Mouse (Mus musculus) heart, embryonic 14.5 days (tissue): ENCODE measurements around the gene Ddx55. TPM values are rescaled to one million over a fixed set of nuclear protein-coding genes. Genes with fewer than 3 reads are reported as not detected.

Source experiments
- ATAC-seq: fragments of 200-750 bp; cut with Nextera tagmentation; 2 replicates; pipeline ENCODE4 v1.8.0; 2017; ENCODE audit warnings: low read depth, moderate TSS enrichment; ENCODE audit not compliant: insufficient number of reproducible peaks, insufficient read depth, low FRiP score
- H3K27ac ChIP-seq, 2 experiments: fragments of 200-500 bp in 1 of 2; fragments of 300-500 bp in 1 of 2; sonication (generic) in 1 of 2; replicated peaks in 1 of 2; 2 replicates each; pipeline ENCODE4 v1.5.1; 2012 to 2014; ENCODE audit warnings: low read depth in 2 of 2, low read length in 2 of 2, control low read depth in 1 of 2, mild to moderate bottlenecking in 1 of 2, mixed read lengths in 1 of 2; ENCODE audit not compliant: control insufficient read depth in 1 of 2, insufficient read depth in 1 of 2
- H3K27me3 ChIP-seq: fragments of 300-500 bp; sonication (generic); 2 replicates; pipeline ENCODE4 v1.6.1; 2014; ENCODE audit warnings: mild to moderate bottlenecking, low read length, control low read depth; ENCODE audit not compliant: control insufficient read depth, insufficient read depth
- H3K36me3 ChIP-seq: fragments of 300-500 bp; sonication (generic); 2 replicates; pipeline ENCODE4 v1.6.1; 2014; ENCODE audit warnings: mild to moderate bottlenecking, control low read depth, low read length, mixed read lengths; ENCODE audit not compliant: control insufficient read depth, insufficient read depth
- H3K4me1 ChIP-seq, 2 experiments: fragments of 200-500 bp in 1 of 2; fragments of 300-500 bp in 1 of 2; sonication (generic) in 1 of 2; 2 replicates each; pipeline ENCODE4 v1.6.1; 2012 to 2014; ENCODE audit warnings: low read length in 2 of 2, control low read depth in 1 of 2, mixed read lengths in 1 of 2; ENCODE audit not compliant: control insufficient read depth in 2 of 2, insufficient read depth in 2 of 2
- H3K4me2 ChIP-seq: fragments of 300-500 bp; sonication (generic); 2 replicates; pipeline ENCODE4 v1.6.1; 2014; ENCODE audit warnings: mild to moderate bottlenecking, low read length
- H3K4me3 ChIP-seq, 2 experiments: fragments of 200-500 bp in 1 of 2; fragments of 300-500 bp in 1 of 2; sonication (generic) in 1 of 2; 2 replicates each; pipeline ENCODE4 v1.5.1; 2012 to 2014; ENCODE audit warnings: low read length in 2 of 2, mild to moderate bottlenecking in 2 of 2, control low read depth in 1 of 2, low read depth in 1 of 2, moderate library complexity in 1 of 2; ENCODE audit not compliant: control insufficient read depth in 1 of 2, insufficient read depth in 1 of 2
- H3K9ac ChIP-seq: fragments of 300-500 bp; sonication (generic); 2 replicates; pipeline ENCODE4 v1.6.1; 2014; ENCODE audit warnings: mild to moderate bottlenecking, low read length
- H3K9me3 ChIP-seq: fragments of 300-500 bp; sonication (generic); 2 replicates; pipeline ENCODE4 v1.6.1; 2016; ENCODE audit warnings: low read length, control low read depth; ENCODE audit not compliant: control insufficient read depth
- WGBS: fragments of 180-500 bp; shearing (Covaris S2); extraction: QIAGEN DNeasy Blood & Tissue Kit; methylation state at CpG from one replicate; pipeline ENCODE4 v1.1.7; 2014; 5-methylcytosine and 5-hydroxymethylcytosine counted together
- polyA plus RNA-seq: library from polyadenylated mRNA; unstranded; fragments of >200 nt; fragmentation: Nextera tagmentation; extraction: Ambion mirVana; gene quantifications from 2 replicates; pipeline ENCODE4 v1.2.1, GENCODE M21; 2014

Ddx55 gene
- polyA plus RNA-seq, 1 experiment from 2014 or later, result 6.5 TPM

- Histone ChIP-seq H3K9me3 (no peaks in the 10 kb centered on the region), H3K4me3 (no peak overlapping the region)
- WGBS, result 85% methylated on average over 5 of the region's 5 CpGs
These were observed 36.9 kb upstream of the Ddx55 start for GRCm38 (mm10) chr5:124515789-124516188.

DNA sequence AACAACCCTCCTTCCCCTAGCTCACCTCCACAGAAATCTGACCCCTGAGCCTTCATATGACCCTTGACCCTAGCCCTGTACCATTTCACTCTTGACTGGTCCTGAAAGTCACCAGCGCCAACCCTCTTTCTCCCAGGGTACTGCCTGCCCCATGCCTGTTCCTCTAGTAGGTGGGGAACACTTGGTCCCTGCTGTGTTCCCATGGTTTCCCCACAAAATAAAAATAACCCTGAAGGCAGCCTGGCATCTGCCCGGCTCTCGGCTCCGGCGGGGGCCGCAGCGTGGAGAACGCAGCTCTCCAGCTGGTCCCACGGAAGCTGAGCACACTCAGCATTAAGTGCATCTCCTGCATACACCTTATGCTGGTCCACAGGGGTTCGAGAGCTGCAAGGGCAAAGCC is 34.0 kb upstream of the Ddx55 start:
- Histone ChIP-seq H3K27ac (no peak overlapping the region), H3K4me1 (no peaks in the 10 kb centered on the region), H3K36me3 (peaks cover 44% of the 10 kb centered on the region), H3K9me3 (no peaks in the 10 kb centered on the region), H3K27me3 (no peaks in the 10 kb centered on the region), H3K9ac (no peak overlapping the region), H3K4me3 (no peak overlapping the region), H3K4me2 (no peak overlapping the region)
- 88% methylated on average over 10 of the region's 10 CpGs for WGBS
- ATAC-seq, result no peak

More at GRCm38 (mm10) chr5:124515789-124516188, 36.9 kb upstream of the Ddx55 start:
- H3K9ac ChIP-seq, result no peak overlapping the region
- peaks cover 61% of the 10 kb centered on the region for H3K36me3 ChIP-seq
- ATAC-seq, result no peak
- no peaks in the 10 kb centered on the region for H3K27me3 ChIP-seq
- no peak overlapping the region for H3K27ac ChIP-seq
- H3K4me1 ChIP-seq, result peaks cover 0 to under 1% of the 10 kb centered on the region in 2 experiments; a peak in 1 of 4 replicates
- H3K4me2 ChIP-seq, result no peak overlapping the region

DNA sequence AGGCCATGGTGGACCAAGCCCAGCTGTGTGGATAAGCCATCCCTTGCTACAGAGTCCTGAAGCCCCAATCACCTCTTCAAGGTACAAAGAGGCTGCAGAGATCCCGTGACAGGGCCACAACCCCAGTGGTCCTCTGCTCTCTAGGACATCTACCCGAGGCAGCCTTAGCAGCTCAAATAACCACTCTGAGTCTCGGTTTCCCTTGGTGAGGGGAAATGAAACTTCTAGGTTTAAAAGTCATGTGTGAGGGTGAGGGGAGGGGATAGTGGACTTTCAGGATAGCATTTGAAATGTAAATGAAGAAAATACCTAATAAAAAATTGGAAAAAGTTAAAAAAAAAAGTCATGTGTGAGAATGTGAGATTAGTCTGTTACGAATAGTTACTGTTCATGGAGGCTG is 31.1 kb upstream of the Ddx55 start:
- Histone ChIP-seq H3K27me3 (no peaks in the 10 kb centered on the region), H3K9me3 (no peaks in the 10 kb centered on the region), H3K9ac (no peak overlapping the region), H3K4me2 (no peak overlapping the region), H3K27ac (no peak overlapping the region), H3K4me3 (no peak overlapping the region), H3K36me3 (peaks cover 35% of the 10 kb centered on the region), H3K4me1 (no peaks in the 10 kb centered on the region; a peak in 1 of 4 replicates)
- 82% methylated on average over 4 of the region's 4 CpGs for WGBS
- ATAC-seq, result no peak

DNA sequence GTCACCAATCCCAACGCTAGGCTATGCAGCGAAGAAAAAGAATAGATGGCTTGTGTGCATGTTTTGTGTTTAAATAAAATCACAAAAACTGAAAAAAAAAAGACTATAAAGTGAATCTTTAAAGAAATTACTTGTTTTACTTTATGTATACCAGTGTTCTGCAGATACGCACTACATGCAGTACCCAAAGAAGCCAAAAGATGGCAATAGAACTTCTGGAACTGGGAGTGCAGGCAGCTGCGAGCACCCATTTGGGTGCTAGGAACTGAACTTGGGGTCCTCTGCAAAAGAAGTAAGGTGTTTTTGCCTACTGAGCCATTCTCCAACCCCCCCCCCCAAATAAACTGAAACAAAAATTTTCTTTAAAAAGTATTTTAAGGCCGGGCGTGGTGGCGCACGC is 29.6 kb upstream of the Ddx55 start:
- Histone ChIP-seq H3K9me3 (no peaks in the 10 kb centered on the region), H3K27ac (no peak overlapping the region), H3K27me3 (no peaks in the 10 kb centered on the region), H3K36me3 (peaks cover 31% of the 10 kb centered on the region), H3K4me2 (no peak overlapping the region), H3K4me3 (no peak overlapping the region), H3K4me1 (peaks cover 0 to under 1% of the 10 kb centered on the region in 2 experiments; a peak in 2 of 4 replicates), H3K9ac (no peak overlapping the region)
- 96% methylated on average over 8 of the region's 8 CpGs for WGBS
- no peak for ATAC-seq

DNA sequence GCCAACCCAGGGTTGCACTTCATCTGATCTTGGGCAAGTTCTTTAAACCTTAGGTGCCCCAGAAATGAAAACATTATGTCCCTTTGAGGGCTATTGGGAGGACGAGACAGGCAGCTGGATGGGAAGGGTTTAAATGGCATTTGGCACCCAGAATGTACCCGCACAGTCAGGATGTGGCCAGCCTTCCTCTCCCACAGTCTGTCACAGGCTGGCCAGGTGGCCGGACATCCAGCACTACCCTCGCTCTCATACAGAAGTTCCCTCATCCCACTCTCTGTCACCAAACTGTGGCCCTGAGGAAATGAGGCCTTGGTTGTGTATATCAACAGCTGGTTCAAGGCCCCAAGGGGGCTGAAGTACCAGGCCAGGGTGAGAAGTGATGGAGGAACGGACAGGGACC is 27.7 kb upstream of the Ddx55 start:
- Histone ChIP-seq H3K4me1 (peaks cover 14 to 20% of the 10 kb centered on the region in 2 experiments), H3K4me2 (no peak overlapping the region), H3K27ac (no peak overlapping the region), H3K27me3 (no peaks in the 10 kb centered on the region), H3K4me3 (no peak overlapping the region), H3K9ac (no peak overlapping the region), H3K9me3 (no peaks in the 10 kb centered on the region), H3K36me3 (peaks cover 22% of the 10 kb centered on the region)
- no peak for ATAC-seq
- 90% methylated on average over 5 of the region's 5 CpGs for WGBS

GRCm38 (mm10) chr5:124528351-124528750 is 24.3 kb upstream of the Ddx55 start:
- Histone ChIP-seq H3K9ac (peak overlapping the region; percentile 88), H3K27me3 (no peaks in the 10 kb centered on the region), H3K9me3 (no peaks in the 10 kb centered on the region), H3K4me2 (peak overlapping the region; percentile 93), H3K36me3 (peaks cover 9% of the 10 kb centered on the region; the same call in 1 of the 2 replicates), H3K4me1 (peaks cover 24 to 33% of the 10 kb centered on the region in 2 experiments), H3K4me3 (peak overlapping the region; percentile 72 to 85; a peak in 3 of 4 replicates), H3K27ac (peak overlapping the region; percentile 18 to 89; a peak in 2 of 4 replicates)
- ATAC-seq, result no peak
- WGBS, result 73% methylated on average over 4 of the region's 4 CpGs

- peak overlapping the region; percentile 88 for H3K9ac ChIP-seq
- 28% methylated on average over 9 of the region's 9 CpGs for WGBS
- H3K27ac ChIP-seq, result peak overlapping the region; percentile 18 to 89; a peak in 3 of 4 replicates
- peak overlapping the region; percentile 72 to 85 for H3K4me3 ChIP-seq
- H3K4me1 ChIP-seq, result peaks cover 24 to 33% of the 10 kb centered on the region in 2 experiments
- peak overlapping the region; percentile 93 for H3K4me2 ChIP-seq
- H3K9me3 ChIP-seq, result no peaks in the 10 kb centered on the region
- no peaks in the 10 kb centered on the region for H3K27me3 ChIP-seq
- H3K36me3 ChIP-seq, result peaks cover 9% of the 10 kb centered on the region; the same call in 1 of the 2 replicates
- no peak for ATAC-seq
These were observed 23.9 kb upstream of the Ddx55 start for GRCm38 (mm10) chr5:124528791-124529190.

- ATAC-seq, result no peak
- Histone ChIP-seq H3K27me3 (no peaks in the 10 kb centered on the region), H3K9me3 (no peaks in the 10 kb centered on the region), H3K36me3 (peaks cover 9% of the 10 kb centered on the region; the same call in 1 of the 2 replicates), H3K4me2 (peak overlapping the region; percentile 93), H3K27ac (peak overlapping the region; percentile 39 to 89), H3K4me3 (peak overlapping the region; percentile 72 to 85), H3K4me1 (peaks cover 24 to 33% of the 10 kb centered on the region in 2 experiments), H3K9ac (peak overlapping the region; percentile 88)
- 17% methylated on average over 8 of the region's 8 CpGs for WGBS
These were observed 23.4 kb upstream of the Ddx55 start for GRCm38 (mm10) chr5:124529191-124529651.
